Mouse (Mus musculus) small intestine, adult 2 months (tissue): ENCODE measurements around the gene Cdc42ep1. TPM values are rescaled to one million over a fixed set of nuclear protein-coding genes. Genes with fewer than 3 reads are reported as not detected.

Experiments used
- H3K27ac ChIP-seq: fragments of 200-500 bp; 2 replicates; pipeline ENCODE4 v1.5.1; 2012; ENCODE audit warnings: low read depth, low read length, control low read depth, inconsistent platforms; ENCODE audit not compliant: insufficient read depth
- H3K27me3 ChIP-seq: fragments of 200-500 bp; 2 replicates; pipeline ENCODE4 v1.6.1; 2012; ENCODE audit warnings: mild to moderate bottlenecking, moderate library complexity, low read length, inconsistent platforms; ENCODE audit not compliant: control insufficient read depth, insufficient read depth
- H3K36me3 ChIP-seq: fragments of 200-500 bp; 2 replicates; pipeline ENCODE4 v1.6.1; 2012; ENCODE audit warnings: mild to moderate bottlenecking, low read length, control low read depth, inconsistent platforms; ENCODE audit not compliant: control insufficient read depth, insufficient read depth
- H3K4me1 ChIP-seq: fragments of 200-500 bp; 2 replicates; pipeline ENCODE4 v1.6.1; 2012; ENCODE audit warnings: low read length, inconsistent platforms, mixed read lengths; ENCODE audit not compliant: control insufficient read depth, insufficient read depth, insufficient read length
- H3K4me3 ChIP-seq: fragments of 200-500 bp; 2 replicates; pipeline ENCODE4 v1.5.1; 2012; ENCODE audit warnings: low read depth, mild to moderate bottlenecking, control low read depth, inconsistent platforms, low read length, moderate library complexity
- CTCF ChIP-seq: fragments of 200-500 bp; IDR thresholded peaks from 2 replicates; pipeline ENCODE4 v1.5.1; 2012; ENCODE audit warnings: low read depth, mild to moderate bottlenecking, control low read depth, inconsistent platforms, low read length, moderate library complexity, mixed read lengths; ENCODE audit not compliant: insufficient replicate concordance, insufficient read length; ENCODE audit errors: extremely low read depth
- POLR2A ChIP-seq: fragments of 200-500 bp; IDR thresholded peaks from 2 replicates; pipeline ENCODE4 v1.6.1; 2012; ENCODE audit warnings: low read depth, mild to moderate bottlenecking, control low read depth, inconsistent platforms, low read length, moderate library complexity
- WGBS: fragments of 180-500 bp; shearing (Covaris S2); methylation state at CpG from one replicate; pipeline ENCODE4 v1.1.7; 2018; 5-methylcytosine and 5-hydroxymethylcytosine counted together
- polyA plus RNA-seq: library from polyadenylated mRNA; depleted of rRNA; stranded (reverse); fragments of >200 nt; gene quantifications from 2 replicates; pipeline ENCODE4 v1.2.3, GENCODE M21; 2012

The Cdc42ep1 gene
- polyA plus RNA-seq, 1 experiment: 18.9 TPM

DNA sequence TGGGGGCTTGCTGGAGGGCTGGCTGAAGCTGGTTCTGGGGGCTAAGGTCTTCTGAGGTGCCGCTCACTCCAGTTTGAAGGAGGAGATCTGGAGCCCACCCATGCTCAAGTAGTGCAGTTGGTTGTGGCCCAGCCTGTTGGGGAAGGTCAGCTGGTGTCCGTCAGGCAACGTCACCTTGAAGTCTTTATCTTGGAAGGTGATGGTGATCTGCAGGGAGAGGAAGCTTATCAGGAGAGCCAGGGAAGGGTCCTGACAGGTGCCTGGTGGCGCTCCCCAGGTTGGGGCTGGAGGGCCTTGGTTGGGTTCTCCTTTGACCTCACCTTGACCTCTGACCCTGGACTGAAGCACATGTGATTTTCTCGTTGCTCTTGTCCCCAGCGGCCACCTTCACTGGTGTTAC lies 8.5 kb downstream of the Cdc42ep1 start:
- Histone ChIP-seq H3K4me3 (no peak overlapping the region), H3K27ac (peak overlapping the region; percentile 52), H3K4me1 (peaks cover 22% of the 10 kb centered on the region), H3K36me3 (peaks cover 30% of the 10 kb centered on the region), H3K27me3 (no peaks in the 10 kb centered on the region)
- TF ChIP-seq CTCF: no peak
- TF ChIP-seq POLR2A: no peak
- WGBS: 24% methylated on average over 6 of the region's 6 CpGs

DNA sequence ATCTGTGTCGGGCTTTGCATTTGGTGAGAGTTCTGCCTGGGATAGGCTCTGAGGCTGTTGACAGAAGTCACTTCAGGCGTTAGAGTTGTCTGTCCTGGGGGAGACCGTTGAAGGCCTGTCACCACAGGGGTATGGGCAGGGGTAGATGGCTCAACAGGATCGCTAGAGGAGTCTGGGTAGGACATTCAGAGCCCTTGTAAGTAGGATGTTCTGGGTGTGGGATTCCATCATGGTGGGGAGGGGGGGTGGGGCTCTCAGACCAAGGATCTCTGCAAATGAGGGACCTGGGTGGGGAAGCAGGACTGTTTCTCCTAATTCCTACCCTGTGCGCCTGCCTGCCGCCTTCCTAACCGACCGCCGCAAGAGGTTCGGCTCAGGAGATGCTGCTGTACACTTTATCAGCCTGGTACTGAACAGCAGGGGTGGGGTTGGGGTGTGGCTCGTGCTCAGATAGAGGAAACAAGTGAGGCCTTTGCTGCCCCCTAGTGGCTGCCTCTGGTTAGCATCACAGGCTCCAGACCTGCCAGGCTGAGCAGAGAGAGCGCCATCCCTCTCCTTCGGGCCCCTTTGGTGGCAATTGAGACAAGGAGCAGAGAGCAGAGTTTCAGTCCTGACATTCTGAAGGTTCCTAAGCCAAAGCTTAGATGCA lies 9.2 kb downstream of the Cdc42ep1 start:
- Histone ChIP-seq H3K4me3 (peak overlapping the region; percentile 56), H3K36me3 (peaks cover 30% of the 10 kb centered on the region), H3K27ac (peak overlapping the region; percentile 64), H3K4me1 (peaks cover 23% of the 10 kb centered on the region), H3K27me3 (no peaks in the 10 kb centered on the region)
- WGBS: 5% methylated on average over 13 of the region's 13 CpGs
- no peak for TF ChIP-seq POLR2A
- TF ChIP-seq CTCF: peak; percentile 91

DNA sequence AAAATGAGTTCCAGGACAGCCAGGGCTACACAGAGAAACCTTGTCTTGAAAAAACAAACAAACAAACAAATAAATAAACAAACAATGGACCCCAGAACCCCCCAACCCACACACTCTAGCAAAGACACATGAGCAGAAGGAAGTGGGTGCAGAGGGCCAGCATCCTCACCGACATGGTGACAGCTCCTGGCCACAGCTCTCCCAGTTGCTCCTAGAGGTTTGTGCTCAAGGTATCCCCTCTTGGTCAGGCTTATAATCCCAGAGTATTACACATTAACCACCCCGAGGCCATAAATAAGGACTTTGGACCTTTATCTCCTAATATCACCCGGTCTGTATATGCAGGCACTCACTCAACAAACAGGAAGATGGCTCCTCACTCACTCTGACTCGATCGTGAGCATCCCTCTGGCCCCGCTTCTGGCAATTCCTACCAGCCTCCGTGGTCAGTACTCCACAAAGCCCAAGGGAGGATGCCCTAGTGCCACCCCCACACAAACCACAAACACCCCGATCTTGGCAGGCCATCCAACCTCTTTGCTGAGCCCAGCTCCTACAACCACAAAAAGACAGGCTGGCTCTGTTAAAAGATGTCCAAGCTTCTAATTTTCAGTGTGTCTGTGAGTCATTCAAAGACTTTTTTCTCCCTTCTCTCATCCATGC lies 13.0 kb downstream of the Cdc42ep1 start, which contains the start of gene Lgals2:
TSS of gene Lgals2 (minus strand) at position 227 of the 663 bp plus-strand sequence.
- 14% methylated on average over 8 of the region's 8 CpGs for WGBS
- H3K4me3 ChIP-seq: peak within 1 kb of the TSS; percentile 66
- peak within 1 kb of the TSS; percentile 88 for H3K27ac ChIP-seq

DNA sequence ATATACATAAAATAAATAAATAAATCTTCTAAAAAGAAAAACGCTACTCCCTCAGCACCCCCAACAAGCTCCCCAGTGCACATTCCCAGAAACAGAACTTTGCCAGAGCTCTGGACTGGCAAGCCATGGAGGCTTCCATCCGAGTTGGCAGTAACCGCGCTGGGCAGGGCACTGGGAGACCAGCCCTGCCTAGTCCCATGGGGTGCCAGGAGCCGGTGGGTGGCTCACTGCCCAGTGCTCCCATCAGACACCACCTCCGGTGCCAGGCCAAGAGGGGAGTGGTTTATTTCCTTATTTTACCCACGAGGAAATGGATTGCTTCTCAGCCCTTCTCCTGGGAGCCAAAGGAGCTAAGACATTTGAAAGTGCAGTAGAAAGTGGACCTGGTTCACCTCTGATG lies 14.6 kb downstream of the Cdc42ep1 start:
- H3K27me3 ChIP-seq: no peaks in the 10 kb centered on the region
- no peak overlapping the region for H3K4me3 ChIP-seq
- H3K4me1 ChIP-seq: peaks cover 33% of the 10 kb centered on the region
- 16% methylated on average over 7 of the region's 7 CpGs for WGBS
- H3K27ac ChIP-seq: peak overlapping the region; percentile 85
- no peak for TF ChIP-seq CTCF
- TF ChIP-seq POLR2A: peak; percentile 20; the same call in 1 of the 2 replicates
- peaks cover 3% of the 10 kb centered on the region; the same call in 1 of the 2 replicates for H3K36me3 ChIP-seq

More for the DNA sequence above, 13.0 kb downstream of the Cdc42ep1 start, which contains the start of gene Lgals2:
- peaks cover 41% of the 10 kb centered on the region for H3K4me1 ChIP-seq
- peaks cover 16% of the 10 kb centered on the region for H3K36me3 ChIP-seq
- peak; percentile 3; the same call in 1 of the 2 replicates for TF ChIP-seq CTCF
- TF ChIP-seq POLR2A: peak; percentile 94; the same call in 1 of the 2 replicates
- no peaks in the 10 kb centered on the region for H3K27me3 ChIP-seq

DNA sequence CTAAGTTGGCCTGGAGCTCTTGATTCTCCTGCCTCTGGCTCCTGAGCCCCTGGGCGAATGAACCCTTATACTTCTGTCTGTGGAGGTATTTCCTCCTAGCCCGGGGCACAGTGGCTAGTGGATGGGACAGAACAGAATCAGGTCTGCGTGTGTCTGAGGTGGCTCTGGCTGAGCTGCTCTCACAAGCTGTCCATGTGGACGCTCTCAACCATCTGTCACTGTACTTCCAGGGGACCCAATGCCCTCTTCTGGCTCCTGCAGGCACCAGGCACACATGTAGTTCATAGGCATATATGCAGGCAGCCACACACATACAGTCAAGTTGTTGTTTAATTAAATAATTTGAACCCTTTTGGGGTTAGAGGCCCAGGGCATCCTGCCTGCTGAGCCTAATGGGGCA lies 16.9 kb downstream of the Cdc42ep1 start:
- TF ChIP-seq CTCF (no peak), POLR2A (no peak; the same call in 1 of the 2 replicates)

DNA sequence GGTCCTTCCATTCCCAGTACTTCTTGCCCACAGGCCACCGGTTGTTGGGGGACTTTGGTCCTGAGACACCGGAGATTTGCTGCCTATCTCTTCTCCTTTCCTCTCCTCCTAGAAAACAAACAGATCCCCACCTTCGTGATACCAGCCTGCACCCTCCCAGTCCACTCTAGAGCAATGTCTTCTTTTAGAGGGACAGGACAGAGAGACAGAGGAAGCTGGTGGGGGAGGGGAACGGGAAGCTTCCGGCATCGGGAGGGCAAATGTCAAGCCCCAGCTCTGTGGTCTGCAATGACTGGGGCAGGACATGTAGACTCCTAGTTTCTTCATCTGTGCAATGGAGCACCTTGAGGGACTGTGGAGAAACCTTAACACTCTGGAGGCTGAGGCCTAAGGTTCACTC lies 17.3 kb downstream of the Cdc42ep1 start:
- Histone ChIP-seq H3K4me3 (no peak overlapping the region), H3K27me3 (no peaks in the 10 kb centered on the region), H3K4me1 (peaks cover 40% of the 10 kb centered on the region), H3K27ac (peak overlapping the region; percentile 85), H3K36me3 (no peaks in the 10 kb centered on the region)
- 11% methylated on average over 6 of the region's 6 CpGs for WGBS
- TF ChIP-seq CTCF: no peak
- TF ChIP-seq POLR2A: no peak

More for the DNA sequence above, 16.9 kb downstream of the Cdc42ep1 start:
- 27% methylated on average over 4 of the region's 4 CpGs for WGBS
- Histone ChIP-seq H3K4me1 (peaks cover 39% of the 10 kb centered on the region), H3K27me3 (no peaks in the 10 kb centered on the region), H3K27ac (peak overlapping the region; percentile 85), H3K36me3 (no peaks in the 10 kb centered on the region), H3K4me3 (no peak overlapping the region)

DNA sequence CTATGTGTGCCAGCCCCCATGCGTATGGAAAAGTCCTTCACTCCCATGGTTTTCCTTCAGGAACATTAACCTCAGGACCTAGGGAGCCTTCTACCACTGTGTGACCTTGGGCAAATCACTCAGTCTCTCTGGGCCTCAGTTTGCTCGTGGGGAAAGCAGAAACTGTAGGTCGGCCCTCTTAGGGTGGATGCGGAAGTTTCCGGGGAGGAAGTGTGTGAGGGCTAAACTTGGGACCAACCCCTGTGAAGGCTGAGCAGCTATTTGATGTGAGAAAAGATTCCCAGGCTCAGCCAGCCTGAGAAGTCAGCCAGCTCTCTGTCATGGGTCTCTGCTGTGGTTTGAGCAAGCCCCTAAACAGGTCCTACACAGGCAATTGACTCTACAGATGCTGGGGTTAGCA lies 19.9 kb downstream of the Cdc42ep1 start:
- 82% methylated on average over 5 of the region's 5 CpGs for WGBS
- H3K27me3 ChIP-seq: no peaks in the 10 kb centered on the region
- no peaks in the 10 kb centered on the region for H3K36me3 ChIP-seq
- H3K4me1 ChIP-seq: peaks cover 34% of the 10 kb centered on the region
- no peak overlapping the region for H3K4me3 ChIP-seq
- TF ChIP-seq POLR2A (no peak), CTCF (no peak)
- H3K27ac ChIP-seq: no peak overlapping the region
